Mouse (Mus musculus): ENCODE results near the gene Mup3. TPM values are rescaled to one million over a fixed set of nuclear protein-coding genes. Genes with fewer than 3 reads are reported as not detected.
"Not testable (repeated sequence)": the region's sequence is repeated elsewhere in the genome, so short reads cannot be mapped to it uniquely, and the experiment has no call there.

Mup3 gene
- polyA plus RNA-seq (2017; shearing (Covaris generic)): not detected

- ATAC-seq: no peak
These were observed at the start of gene Mup3 for GRCm38 (mm10) chr4:62087241-62087640. TSS of gene Mup3 (minus strand) at chr4:62087342.

GRCm38 (mm10) chr4:62133706-62134105 is 46.6 kb upstream of the Mup3 start:
- ATAC-seq: no peak

GRCm38 (mm10) chr4:62103366-62103765 is 16.2 kb upstream of the Mup3 start:
- ATAC-seq: not testable (repeated sequence)

GRCm38 (mm10) chr4:62087953-62088352 is 811 bp upstream of the Mup3 start:
- no peak for ATAC-seq

- no peak for ATAC-seq
These were observed 4.4 kb downstream of the Mup3 start for GRCm38 (mm10) chr4:62082755-62083154.

- no peak for ATAC-seq
These were observed 12.0 kb downstream of the Mup3 start for GRCm38 (mm10) chr4:62075126-62075525.

GRCm38 (mm10) chr4:62054780-62055179 is 32.4 kb downstream of the Mup3 start:
- not testable (repeated sequence) for ATAC-seq

GRCm38 (mm10) chr4:62054058-62054457 is 33.1 kb downstream of the Mup3 start, which contains the start of gene Mup20:
TSS of gene Mup20 (minus strand) at chr4:62054158.
- ATAC-seq: not testable (repeated sequence)

Other genes starting within 250 kb of the Mup3 start
- gene Mup20, start 33.2 kb downstream of the Mup3 start, polyA plus RNA-seq (2017; shearing (Covaris generic)): not detected
- gene Mup21, start 63.5 kb upstream of the Mup3 start, polyA plus RNA-seq (2017; shearing (Covaris generic)): not detected
- gene Zfp37, start 143.7 kb upstream of the Mup3 start, polyA plus RNA-seq (2017; shearing (Covaris generic)): not detected
- gene Slc31a2, start 175.2 kb upstream of the Mup3 start, polyA plus RNA-seq (2017; shearing (Covaris generic)): 1 to 10 TPM; 7.0 to 9.7 TPM

All from activated CD4-positive, CD25-positive, alpha-beta regulatory T cell, adult 4 months (primary cell).